In the genomic region with DNA sequence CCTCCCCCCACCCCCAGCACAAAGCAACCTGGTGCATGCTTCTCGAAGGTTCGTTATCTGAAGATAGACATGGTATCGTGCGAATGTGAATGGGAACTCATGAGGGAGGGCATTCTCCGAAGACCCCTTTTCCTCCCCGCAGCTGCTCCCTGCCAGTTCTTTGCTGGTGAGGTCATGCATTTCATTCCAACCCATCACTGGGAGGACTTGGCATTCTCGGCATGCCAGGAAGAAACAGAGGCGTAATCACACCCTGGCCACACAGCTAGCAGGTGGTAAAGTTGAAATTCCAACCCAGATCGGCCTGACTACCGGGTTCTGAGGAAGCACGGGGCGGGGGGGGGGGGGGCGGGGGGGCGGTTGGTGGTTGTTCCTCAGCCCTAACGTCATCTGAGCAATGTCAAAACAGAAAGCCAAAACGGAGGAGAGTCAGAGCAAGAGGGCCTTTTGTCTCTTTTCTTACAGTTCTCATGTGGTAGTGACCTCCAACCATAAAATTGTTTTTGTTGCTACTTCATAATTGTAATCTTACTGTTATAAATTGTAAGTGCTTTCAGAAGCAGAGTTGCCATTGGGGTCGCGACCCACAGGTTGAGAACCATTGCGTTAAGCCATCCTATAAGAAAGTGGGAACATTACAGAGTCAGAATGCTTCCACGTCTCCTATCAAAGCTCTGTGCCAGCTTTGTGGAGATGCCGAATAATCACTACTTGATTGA, we compare ENCODE assay signal across 14 mouse cellular contexts. TPM values are rescaled to one million over a fixed set of nuclear protein-coding genes. Genes with fewer than 3 reads are reported as not detected.
DNase-seq lines count a peak whose midpoint lies in the region; ATAC-seq and TF ChIP-seq lines count a peak whose summit lies in the region.
"Had no signal": no experiment of that assay in that cellular context is flagged by ENCODE, and none has a peak within 500 bp of the region (broad histone marks: within the 10 kb centered on the region; RNA-seq: fewer than 3 reads in every experiment).

No protein-coding gene starts in this region.

- TF ChIP-seq POLR2A in testis, adult 2 months (IDR thresholded peaks at IDR 0.05; ENCODE audit: control insufficient read depth, low read depth, low read length) = 0 out of 2 replicates have a peak, but pooled peaks have one; percentile 9

- peak; percentile 13 for DNase-seq in embryonic facial prominence, embryonic 11.5 days (ENCODE audit: low spot score)
- DNase-seq in embryonic facial prominence, embryonic 10.5 days (ENCODE audit: low spot score) = no peak
- peak; percentile 39 for DNase-seq in heart, postnatal 4 days
- no peak for DNase-seq in heart, adult 9 months (ENCODE audit: low spot score in 2 of 2)
- no peak for DNase-seq in testis, postnatal 14 days (ENCODE audit: low spot score)
- no peak for DNase-seq in layer of hippocampus, adult 9-11 months
- DNase-seq: cerebellum, postnatal 36 days; right cerebral cortex, postnatal 25 days; thymus, postnatal 14 days had no signal

- H3K4me3 ChIP-seq in embryonic facial prominence, embryonic 11.5 days (ENCODE audit: low read depth, low read length) = no peak overlapping the region
- no peak overlapping the region for H3K4me3 ChIP-seq in embryonic facial prominence, embryonic 10.5 days
- H3K4me3 ChIP-seq in testis, adult 2 months (ENCODE audit: control insufficient read depth, low read depth, low read length) = peak overlapping the region; percentile 42
- H3K4me3 ChIP-seq in forebrain, embryonic 13.5 days = no peak overlapping the region
- H3K4me3 ChIP-seq: erythroblast, embryonic 14.5 days; left cerebral cortex, adult 2 months; liver, embryonic 12.5 days had no signal

- no peaks in the 10 kb centered on the region; the same call in none of the 2 replicates for H3K36me3 ChIP-seq in embryonic facial prominence, embryonic 11.5 days (replicated peaks; ENCODE audit: control insufficient read depth, insufficient read depth, low read depth, low read length)
- H3K36me3 ChIP-seq in embryonic facial prominence, embryonic 10.5 days (replicated peaks) = peaks cover 42% of the 10 kb centered on the region
- no peaks in the 10 kb centered on the region for H3K36me3 ChIP-seq in testis, adult 2 months (ENCODE audit: control insufficient read depth, insufficient read depth, low read length)
- peaks cover 33% of the 10 kb centered on the region for H3K36me3 ChIP-seq in forebrain, embryonic 13.5 days (ENCODE audit: poor library complexity, severe bottlenecking)

- H3K27me3 ChIP-seq in embryonic facial prominence, embryonic 11.5 days (ENCODE audit: control insufficient read depth, insufficient read depth, low read length) = no peaks in the 10 kb centered on the region
- peaks cover 4% of the 10 kb centered on the region; the same call in 1 of the 2 replicates for H3K27me3 ChIP-seq in embryonic facial prominence, embryonic 10.5 days (replicated peaks; ENCODE audit: low read depth, poor library complexity, severe bottlenecking)
- no peaks in the 10 kb centered on the region for H3K27me3 ChIP-seq in testis, adult 2 months (ENCODE audit: control insufficient read depth, insufficient read depth, low read length)
- peaks cover 4% of the 10 kb centered on the region; the same call in 1 of the 2 replicates for H3K27me3 ChIP-seq in forebrain, embryonic 13.5 days
- H3K27me3 ChIP-seq: liver, embryonic 12.5 days had no signal

- H3K27ac ChIP-seq in embryonic facial prominence, embryonic 11.5 days (replicated peaks; ENCODE audit: low read depth, low read length) = no peak overlapping the region
- no peak overlapping the region for H3K27ac ChIP-seq in embryonic facial prominence, embryonic 10.5 days (replicated peaks)
- peak overlapping the region; percentile 69 for H3K27ac ChIP-seq in testis, adult 2 months (ENCODE audit: control insufficient read depth, insufficient read depth, low read depth, low read length)
- no peak overlapping the region for H3K27ac ChIP-seq in forebrain, embryonic 13.5 days
- H3K27ac ChIP-seq: left cerebral cortex, adult 2 months; liver, embryonic 12.5 days had no signal

- 49% methylated on average over 19 of the region's 21 CpGs for WGBS in embryonic facial prominence, embryonic 11.5 days
- WGBS in embryonic facial prominence, embryonic 10.5 days = 50% methylated on average over 21 of the region's 21 CpGs
- WGBS in forebrain, embryonic 13.5 days = 37% methylated on average over 19 of the region's 21 CpGs

- ATAC-seq in embryonic facial prominence, embryonic 11.5 days (replicated peaks; ENCODE audit: insufficient number of reproducible peaks, low FRiP score, low TSS enrichment, low read depth) = no peak
- no peak for ATAC-seq in forebrain, embryonic 13.5 days
- ATAC-seq: liver, embryonic 12.5 days had no signal

- no peak for TF ChIP-seq CTCF in testis, adult 2 months (IDR thresholded peaks at IDR 0.05; ENCODE audit: control insufficient read depth, insufficient read depth, insufficient replicate concordance, low read depth, low read length)

- no peak overlapping the region for H3K9ac ChIP-seq in embryonic facial prominence, embryonic 11.5 days (replicated peaks; ENCODE audit: low read length)
- no peak overlapping the region for H3K9ac ChIP-seq in forebrain, embryonic 13.5 days
- H3K9ac ChIP-seq: liver, embryonic 12.5 days had no signal

- H3K4me2 ChIP-seq in embryonic facial prominence, embryonic 11.5 days (ENCODE audit: low read depth, low read length) = no peak overlapping the region
- no peak overlapping the region for H3K4me2 ChIP-seq in forebrain, embryonic 13.5 days
- H3K4me2 ChIP-seq: liver, embryonic 12.5 days had no signal

- H3K9me3 ChIP-seq in embryonic facial prominence, embryonic 11.5 days (replicated peaks; ENCODE audit: control insufficient read depth, low read length) = no peaks in the 10 kb centered on the region
- H3K9me3 ChIP-seq in embryonic facial prominence, embryonic 10.5 days = no peaks in the 10 kb centered on the region
- H3K9me3 ChIP-seq in forebrain, embryonic 13.5 days (replicated peaks) = no peaks in the 10 kb centered on the region
- H3K9me3 ChIP-seq: liver, embryonic 12.5 days had no signal

- no peaks in the 10 kb centered on the region for H3K4me1 ChIP-seq in embryonic facial prominence, embryonic 11.5 days (ENCODE audit: control insufficient read depth, insufficient read depth, low read length)
- H3K4me1 ChIP-seq in embryonic facial prominence, embryonic 10.5 days = peaks cover 9% of the 10 kb centered on the region
- peaks cover 20% of the 10 kb centered on the region for H3K4me1 ChIP-seq in testis, adult 2 months (ENCODE audit: control insufficient read depth, insufficient read depth, low read length)
- H3K4me1 ChIP-seq in forebrain, embryonic 13.5 days = peaks cover 20% of the 10 kb centered on the region

RNA-seq across cellular contexts. Expression of a gene that starts 4.0 kb away (rescaled TPM):
- 122 and 128 TPM in 2 replicates for polyA plus RNA-seq in embryonic facial prominence, embryonic 11.5 days (2014; fragmentation: Nextera tagmentation; extraction: Ambion mirVana)
- polyA plus RNA-seq in embryonic facial prominence, embryonic 10.5 days (2016; fragmentation: Nextera tagmentation; extraction: Ambion mirVana) = 118 and 120 TPM in 2 replicates
- total RNA-seq in heart, postnatal 4 days (2021) = 10 to 100 TPM; 85.3 to 85.5 TPM
- 81.1 and 101 TPM in 2 replicates for polyA plus RNA-seq in testis, adult 2 months (2012; rRNA removed)
- polyA plus RNA-seq in forebrain, embryonic 13.5 days (2015; fragmentation: Nextera tagmentation; extraction: Ambion mirVana) = 139 and 144 TPM in 2 replicates

RNA-seq across cellular contexts. Expression of a gene that starts 56.4 kb away (rescaled TPM):
- 3.5 and 3.8 TPM in 2 replicates for polyA plus RNA-seq in embryonic facial prominence, embryonic 11.5 days (2014; fragmentation: Nextera tagmentation; extraction: Ambion mirVana)
- polyA plus RNA-seq in embryonic facial prominence, embryonic 10.5 days (2016; fragmentation: Nextera tagmentation; extraction: Ambion mirVana) = 3.1 and 4.7 TPM in 2 replicates
- 10 to 100 TPM; 17.5 to 20.8 TPM for total RNA-seq in heart, postnatal 4 days (2021)
- polyA plus RNA-seq in testis, adult 2 months (2012; rRNA removed) = 8.6 and 11.1 TPM in 2 replicates
- 11.1 and 13.8 TPM in 2 replicates for polyA plus RNA-seq in forebrain, embryonic 13.5 days (2015; fragmentation: Nextera tagmentation; extraction: Ambion mirVana)

Comparison
In these comparisons a context has a peak if more than half of its experiments do, and no peak if none do; other contexts are left out.
1. DNase-seq: peak in embryonic facial prominence, embryonic 11.5 days (single experiment) and heart, postnatal 4 days (single experiment); none in embryonic facial prominence, embryonic 10.5 days (single experiment), heart, adult 9 months (0 of 2), testis, postnatal 14 days (single experiment) and layer of hippocampus, adult 9-11 months (single experiment).